Mouse (Mus musculus) hindbrain, embryonic 11.5 days (tissue): ENCODE measurements at regions not wholly inside any gene's neighbourhood (a gene's known extent, or its start where the extent isn't known, plus 50 kb on each side); places are given as distances from the start of the nearest gene placed in this dataset.

Experiments used
- ATAC-seq: fragments of 200-750 bp; cut with Nextera tagmentation; 2 replicates; pipeline ENCODE4 v1.8.0; 2017; ENCODE audit warnings: mild to moderate bottlenecking, moderate TSS enrichment, moderate library complexity; ENCODE audit not compliant: low FRiP score
- DNase-seq: peaks from one replicate; pipeline ENCODE4 v3.0.0-alpha.2; 2015; ENCODE audit warnings: low spot score
- H3K27ac ChIP-seq: fragments of 300-500 bp; sonication (generic); 2 replicates; pipeline ENCODE4 v1.5.1; 2014; ENCODE audit warnings: mild to moderate bottlenecking, low read depth, low read length
- H3K27me3 ChIP-seq: fragments of 300-500 bp; sonication (generic); 2 replicates; pipeline ENCODE4 v1.6.1; 2014; ENCODE audit warnings: mild to moderate bottlenecking, low read length, moderate library complexity, mixed read lengths; ENCODE audit not compliant: control insufficient read depth, insufficient read depth
- H3K36me3 ChIP-seq: fragments of 300-500 bp; sonication (generic); 2 replicates; pipeline ENCODE4 v1.6.1; 2014; ENCODE audit warnings: mild to moderate bottlenecking, low read length, moderate library complexity, mixed read lengths; ENCODE audit not compliant: control insufficient read depth, insufficient read depth
- H3K4me1 ChIP-seq: fragments of 300-500 bp; sonication (generic); replicated peaks from 2 replicates; pipeline ENCODE4 v1.6.1; 2014; ENCODE audit warnings: low read length, mixed read lengths; ENCODE audit not compliant: control insufficient read depth, insufficient read depth
- H3K4me2 ChIP-seq: fragments of 300-500 bp; sonication (generic); replicated peaks from 2 replicates; pipeline ENCODE4 v1.6.1; 2014; ENCODE audit warnings: mild to moderate bottlenecking, low read depth, low read length
- H3K4me3 ChIP-seq: fragments of 300-500 bp; sonication (generic); 2 replicates; pipeline ENCODE4 v1.5.1; 2014; ENCODE audit warnings: low read depth, low read length
- H3K9ac ChIP-seq: fragments of 300-500 bp; sonication (generic); 2 replicates; pipeline ENCODE4 v1.6.1; 2014; ENCODE audit warnings: low read depth, low read length
- H3K9me3 ChIP-seq: fragments of 300-500 bp; sonication (generic); 2 replicates; pipeline ENCODE4 v1.6.1; 2016; ENCODE audit warnings: low read length; ENCODE audit not compliant: control insufficient read depth
- WGBS: fragments of 180-500 bp; shearing (Covaris S2); extraction: QIAGEN DNeasy Blood & Tissue Kit; methylation state at CpG from one replicate; pipeline ENCODE4 v1.1.7; 2014; 5-methylcytosine and 5-hydroxymethylcytosine counted together

- Histone ChIP-seq H3K27me3 (no peaks in the 10 kb centered on the region), H3K9me3 (no peaks in the 10 kb centered on the region), H3K4me2 (no peak overlapping the region), H3K36me3 (no peaks in the 10 kb centered on the region), H3K27ac (no peak overlapping the region), H3K4me1 (no peaks in the 10 kb centered on the region), H3K4me3 (no peak overlapping the region), H3K9ac (no peak overlapping the region)
- no peak for DNase-seq
- WGBS, result 65% methylated on average over 3 of the region's 3 CpGs
- no peak for ATAC-seq
Measured at GRCm38 (mm10) chr3:141140606-141141005, 71.5 kb downstream of the Pdha2 start.

GRCm38 (mm10) chr3:141112387-141113163 is 99.6 kb downstream of the Pdha2 start:
- WGBS, result 32% methylated on average over 3 of the region's 3 CpGs
- Histone ChIP-seq H3K27ac (no peak overlapping the region), H3K4me2 (no peak overlapping the region), H3K36me3 (no peaks in the 10 kb centered on the region), H3K9me3 (no peaks in the 10 kb centered on the region), H3K4me3 (no peak overlapping the region), H3K27me3 (no peaks in the 10 kb centered on the region), H3K9ac (no peak overlapping the region), H3K4me1 (no peaks in the 10 kb centered on the region)
- ATAC-seq (peak; percentile 96), DNase-seq (peak; percentile 59)

GRCm38 (mm10) chr3:141111705-141112385 is 100.3 kb downstream of the Pdha2 start:
- H3K4me2 ChIP-seq, result no peak overlapping the region
- H3K36me3 ChIP-seq, result no peaks in the 10 kb centered on the region
- H3K9me3 ChIP-seq, result no peaks in the 10 kb centered on the region
- no peaks in the 10 kb centered on the region for H3K4me1 ChIP-seq
- no peaks in the 10 kb centered on the region for H3K27me3 ChIP-seq
- no peak for DNase-seq
- no peak overlapping the region for H3K9ac ChIP-seq
- no peak overlapping the region for H3K27ac ChIP-seq
- WGBS, result 65% methylated on average over 1 of the region's 1 CpGs
- ATAC-seq, result peak; percentile 54
- H3K4me3 ChIP-seq, result no peak overlapping the region
